7 mouse cellular contexts compared by ENCODE assay signal in genomic region chr19:46055752-46056387, GRCm38 (mm10). TPM values are rescaled to one million over a fixed set of nuclear protein-coding genes. Genes with fewer than 3 reads are reported as not detected.
DNase-seq lines count a peak whose midpoint lies in the region; ATAC-seq and TF ChIP-seq lines count a peak whose summit lies in the region.

No protein-coding gene starts in this region.

- H3K9me3 ChIP-seq in embryonic facial prominence, embryonic 12.5 days = no peaks in the 10 kb centered on the region
- no peaks in the 10 kb centered on the region for H3K9me3 ChIP-seq in hindbrain, embryonic 15.5 days
- no peaks in the 10 kb centered on the region for H3K9me3 ChIP-seq in midbrain, embryonic 11.5 days (ENCODE audit: control insufficient read depth, low read length)

- H3K27me3 ChIP-seq in embryonic facial prominence, embryonic 12.5 days = no peaks in the 10 kb centered on the region
- no peaks in the 10 kb centered on the region for H3K27me3 ChIP-seq in hindbrain, embryonic 15.5 days
- H3K27me3 ChIP-seq in midbrain, embryonic 11.5 days (ENCODE audit: control insufficient read depth, insufficient read depth, low read length) = no peaks in the 10 kb centered on the region

- H3K4me1 ChIP-seq in lung, adult 2 months (ENCODE audit: control insufficient read depth, insufficient read depth, low read length) = peaks cover 5% of the 10 kb centered on the region; the same call in 1 of the 2 replicates
- H3K4me1 ChIP-seq in embryonic facial prominence, embryonic 12.5 days = peaks cover 17% of the 10 kb centered on the region
- peaks cover 19% of the 10 kb centered on the region for H3K4me1 ChIP-seq in hindbrain, embryonic 15.5 days (replicated peaks)
- H3K4me1 ChIP-seq in midbrain, embryonic 11.5 days (ENCODE audit: control insufficient read depth, insufficient read depth, low read length) = peaks cover 9% of the 10 kb centered on the region; the same call in 1 of the 2 replicates

- peak overlapping the region; percentile 69 for H3K4me3 ChIP-seq in lung, adult 2 months (replicated peaks; ENCODE audit: extremely low read depth, low read depth, low read length)
- peak overlapping the region; percentile 86 for H3K4me3 ChIP-seq in embryonic facial prominence, embryonic 12.5 days
- peak overlapping the region; percentile 94 for H3K4me3 ChIP-seq in hindbrain, embryonic 15.5 days
- peak overlapping the region; percentile 92 for H3K4me3 ChIP-seq in midbrain, embryonic 11.5 days (ENCODE audit: low read depth, low read length)

- H3K27ac ChIP-seq in embryonic facial prominence, embryonic 12.5 days = peak overlapping the region; percentile 95
- H3K27ac ChIP-seq in hindbrain, embryonic 15.5 days (replicated peaks) = peak overlapping the region; percentile 91
- no peak overlapping the region; the same call in 1 of the 2 replicates for H3K27ac ChIP-seq in midbrain, embryonic 11.5 days (ENCODE audit: low read depth, low read length)

- H3K36me3 ChIP-seq in embryonic facial prominence, embryonic 12.5 days = no peaks in the 10 kb centered on the region
- H3K36me3 ChIP-seq in hindbrain, embryonic 15.5 days = no peaks in the 10 kb centered on the region
- no peaks in the 10 kb centered on the region for H3K36me3 ChIP-seq in midbrain, embryonic 11.5 days (ENCODE audit: control insufficient read depth, insufficient read depth, low read length)

- DNase-seq in lung, adult 2 months = no peak
- DNase-seq in lung, postnatal 10 days = no peak
- DNase-seq in midbrain, embryonic 11.5 days (ENCODE audit: low spot score, missing footprints) = peak; percentile 90
- no peak for DNase-seq in urinary bladder, adult 18-20 months (ENCODE audit: low spot score in 2 of 2)
- DNase-seq in layer of hippocampus, adult 8-10 months (ENCODE audit: low spot score in 2 of 2) = no peak

- peak; percentile 70 for ATAC-seq in embryonic facial prominence, embryonic 12.5 days (ENCODE audit: insufficient number of reproducible peaks, insufficient read depth, low FRiP score, low TSS enrichment)
- peak; percentile 88 for ATAC-seq in hindbrain, embryonic 15.5 days (ENCODE audit: low FRiP score, low read depth)
- peak; percentile 77 for ATAC-seq in midbrain, embryonic 11.5 days (ENCODE audit: low FRiP score)

- WGBS in lung, adult 2 months = 3% methylated on average over 11 of the region's 11 CpGs
- 1% methylated on average over 11 of the region's 11 CpGs for WGBS in embryonic facial prominence, embryonic 12.5 days
- WGBS in hindbrain, embryonic 15.5 days = under 1% methylated on average over 11 of the region's 11 CpGs
- WGBS in midbrain, embryonic 11.5 days = under 1% methylated on average over 11 of the region's 11 CpGs

- H3K9ac ChIP-seq in embryonic facial prominence, embryonic 12.5 days = peak overlapping the region; percentile 4; the same call in 1 of the 2 replicates
- H3K9ac ChIP-seq in hindbrain, embryonic 15.5 days = peak overlapping the region; percentile 76; the same call in 1 of the 2 replicates
- H3K9ac ChIP-seq in midbrain, embryonic 11.5 days (ENCODE audit: low read length) = peak overlapping the region; percentile 86; the same call in 1 of the 2 replicates

- 0 out of 2 replicates have a peak, but pooled peaks have one; percentile 10 for TF ChIP-seq CTCF in lung, adult 2 months (IDR thresholded peaks at IDR 0.05; ENCODE audit: insufficient read depth, low read length)

- peak overlapping the region; percentile 56 for H3K4me2 ChIP-seq in embryonic facial prominence, embryonic 12.5 days (replicated peaks)
- H3K4me2 ChIP-seq in hindbrain, embryonic 15.5 days = peak overlapping the region; percentile 94
- peak overlapping the region; percentile 42 for H3K4me2 ChIP-seq in midbrain, embryonic 11.5 days

- TF ChIP-seq POLR2A in lung, adult 2 months (IDR thresholded peaks at IDR 0.05; ENCODE audit: borderline replicate concordance, extremely low read depth, low read depth, low read length) = no peak

RNA-seq across cellular contexts. Expression of gene Ldb1, which starts 10.9 kb away (rescaled TPM):
- polyA plus RNA-seq in lung, adult 2 months (2012; rRNA removed) = 220 TPM in 2 replicates
- polyA plus RNA-seq in embryonic facial prominence, embryonic 12.5 days (2016; fragmentation: Nextera tagmentation; extraction: Ambion mirVana) = 131 and 142 TPM in 2 replicates
- 103 and 111 TPM in 2 replicates for polyA plus RNA-seq in hindbrain, embryonic 15.5 days (2015; fragmentation: Nextera tagmentation; extraction: Ambion mirVana)
- polyA plus RNA-seq in midbrain, embryonic 11.5 days (2014; fragmentation: Nextera tagmentation; extraction: Ambion mirVana) = 72.1 and 77.0 TPM in 2 replicates
- total RNA-seq in layer of hippocampus, adult 8-10 months (2022) = 100 to 1,000 TPM; 109 to 123 (median 120) TPM

RNA-seq across cellular contexts. Expression of gene Pprc1, which starts 11.2 kb away (rescaled TPM):
- polyA plus RNA-seq in lung, adult 2 months (2012; rRNA removed) = 18.3 and 19.3 TPM in 2 replicates
- polyA plus RNA-seq in embryonic facial prominence, embryonic 12.5 days (2016; fragmentation: Nextera tagmentation; extraction: Ambion mirVana) = 37.9 and 39.7 TPM in 2 replicates
- polyA plus RNA-seq in hindbrain, embryonic 15.5 days (2015; fragmentation: Nextera tagmentation; extraction: Ambion mirVana) = 23.4 and 24.0 TPM in 2 replicates
- 38.2 and 48.5 TPM in 2 replicates for polyA plus RNA-seq in midbrain, embryonic 11.5 days (2014; fragmentation: Nextera tagmentation; extraction: Ambion mirVana)
- 10 to 100 TPM; 26.4 to 34.8 (median 32.4) TPM for total RNA-seq in layer of hippocampus, adult 8-10 months (2022)

RNA-seq across cellular contexts. Expression of gene Nolc1, which starts 19.8 kb away (rescaled TPM):
- polyA plus RNA-seq in lung, adult 2 months (2012; rRNA removed) = 7.4 and 9.8 TPM in 2 replicates
- 93.8 and 102 TPM in 2 replicates for polyA plus RNA-seq in embryonic facial prominence, embryonic 12.5 days (2016; fragmentation: Nextera tagmentation; extraction: Ambion mirVana)
- polyA plus RNA-seq in hindbrain, embryonic 15.5 days (2015; fragmentation: Nextera tagmentation; extraction: Ambion mirVana) = 63.1 and 64.7 TPM in 2 replicates
- 115 and 117 TPM in 2 replicates for polyA plus RNA-seq in midbrain, embryonic 11.5 days (2014; fragmentation: Nextera tagmentation; extraction: Ambion mirVana)
- total RNA-seq in layer of hippocampus, adult 8-10 months (2022) = 10 to 100 TPM; 44.8 to 51.0 (median 47.7) TPM

RNA-seq across cellular contexts. Expression of gene Hps6, which starts 52.6 kb away (rescaled TPM):
- 7.5 and 8.7 TPM in 2 replicates for polyA plus RNA-seq in lung, adult 2 months (2012; rRNA removed)
- polyA plus RNA-seq in embryonic facial prominence, embryonic 12.5 days (2016; fragmentation: Nextera tagmentation; extraction: Ambion mirVana) = 6.1 and 7.2 TPM in 2 replicates
- 4.2 and 5.0 TPM in 2 replicates for polyA plus RNA-seq in hindbrain, embryonic 15.5 days (2015; fragmentation: Nextera tagmentation; extraction: Ambion mirVana)
- 1.0 and 1.4 TPM in 2 replicates for polyA plus RNA-seq in midbrain, embryonic 11.5 days (2014; fragmentation: Nextera tagmentation; extraction: Ambion mirVana)
- total RNA-seq in layer of hippocampus, adult 8-10 months (2022) = 1 to 10 TPM; 6.1 to 8.8 (median 8.2) TPM

RNA-seq across cellular contexts. Expression of gene Armh3, which starts 57.6 kb away (rescaled TPM):
- polyA plus RNA-seq in lung, adult 2 months (2012; rRNA removed) = 6.7 and 9.5 TPM in 2 replicates
- polyA plus RNA-seq in embryonic facial prominence, embryonic 12.5 days (2016; fragmentation: Nextera tagmentation; extraction: Ambion mirVana) = 20.0 and 21.5 TPM in 2 replicates
- polyA plus RNA-seq in hindbrain, embryonic 15.5 days (2015; fragmentation: Nextera tagmentation; extraction: Ambion mirVana) = 23.1 TPM in 2 replicates
- polyA plus RNA-seq in midbrain, embryonic 11.5 days (2014; fragmentation: Nextera tagmentation; extraction: Ambion mirVana) = 13.9 and 14.2 TPM in 2 replicates
- total RNA-seq in layer of hippocampus, adult 8-10 months (2022) = 10 to 100 TPM; 18.4 to 24.1 (median 22.3) TPM

Comparison
In these comparisons a context has a peak if more than half of its experiments do, and no peak if none do; other contexts are left out.
1. H3K4me2 ChIP-seq: peak in every context shown above with its lines; median percentile 94 in hindbrain, embryonic 15.5 days; 56 in embryonic facial prominence, embryonic 12.5 days; 42 in midbrain, embryonic 11.5 days.
2. H3K9ac ChIP-seq: peak in every context shown above with its lines; median percentile 86 in midbrain, embryonic 11.5 days; 76 in hindbrain, embryonic 15.5 days; 4 in embryonic facial prominence, embryonic 12.5 days.